Mouse (Mus musculus): Measurements from ENCODE around the gene Macrod2. TPM values are rescaled to one million over a fixed set of nuclear protein-coding genes. Genes with fewer than 3 reads are reported as not detected.

Macrod2 gene
- polyA plus RNA-seq, 1 experiment from 2014 or later, result 49.2 TPM

Other genes starting within 250 kb of the Macrod2 start
- gene Gm17374, start 243.3 kb upstream of the Macrod2 start, polyA plus RNA-seq (2014; fragmentation: Nextera tagmentation; extraction: Ambion mirVana), result not detected in 2 replicates
- 10.2 and 13.1 TPM in 2 replicates for gene Esf1, start 224.7 kb upstream of the Macrod2 start, polyA plus RNA-seq (2014; fragmentation: Nextera tagmentation; extraction: Ambion mirVana)
- 41.5 and 47.2 TPM in 2 replicates for gene Ndufaf5, start 224.7 kb upstream of the Macrod2 start, polyA plus RNA-seq (2014; fragmentation: Nextera tagmentation; extraction: Ambion mirVana)
- not detected in 2 replicates for gene Sel1l2, start 5.6 kb upstream of the Macrod2 start, polyA plus RNA-seq (2014; fragmentation: Nextera tagmentation; extraction: Ambion mirVana)

Data from forebrain, embryonic 14.5 days (tissue).